Mouse (Mus musculus): ENCODE results near the gene Loxl4. TPM values are rescaled to one million over a fixed set of nuclear protein-coding genes. Genes with fewer than 3 reads are reported as not detected.

The Loxl4 gene
- total RNA-seq (2021), result 1 to 10 TPM; 1.5 to 3.9 TPM
- long read RNA-seq, experiment 1, partial matches to known transcripts, result 0 of 1 reads
- long read RNA-seq, experiment 1, other reads (novel, unspliced or antisense), result 0 of 1 reads
- long read RNA-seq, experiment 2, partial matches to known transcripts, result 0 of 2 reads
- long read RNA-seq, experiment 2, other reads (novel, unspliced or antisense), result 0 of 2 reads

GRCm38 (mm10) chr19:42612654-42613053 lies at the start of gene Loxl4:
Gene Loxl4, minus strand, starts transcription at chr19:42612813.
- peak within 1 kb of the TSS; percentile 77 for H3K27ac ChIP-seq
- intact Hi-C loops (cut with DNase I), result no loop called here
- peak; percentile 93 for DNase-seq
- H3K4me3 ChIP-seq, result peak within 1 kb of the TSS; percentile 78
- TF ChIP-seq CTCF (IDR thresholded peaks at IDR 0.05), result no peak

GRCm38 (mm10) chr19:42661430-42662164 lies 49.0 kb upstream of the Loxl4 start:
- peak; percentile 47 for TF ChIP-seq CTCF (IDR thresholded peaks at IDR 0.05)
- no peak for DNase-seq
- intact Hi-C loops (cut with DNase I), result no loop called here
- Histone ChIP-seq H3K4me3 (no peak overlapping the region), H3K27ac (peak overlapping the region; percentile 7; the same call in 1 of the 2 replicates)

GRCm38 (mm10) chr19:42660244-42660565 lies 47.6 kb upstream of the Loxl4 start:
- intact Hi-C loops (cut with DNase I), result no loop called here
- no peak overlapping the region for H3K4me3 ChIP-seq
- H3K27ac ChIP-seq, result peak overlapping the region; percentile 78
- peak; percentile 38 for DNase-seq
- no peak for TF ChIP-seq CTCF (IDR thresholded peaks at IDR 0.05)

GRCm38 (mm10) chr19:42659354-42660243 lies 47.0 kb upstream of the Loxl4 start:
- peak; percentile 87 for DNase-seq
- no peak for TF ChIP-seq CTCF (IDR thresholded peaks at IDR 0.05)
- intact Hi-C loops (cut with DNase I), result loop anchor here (10.0 kb wide), 1 partner anchor 215 kb away; no protein-coding TSS in a partner anchor
- Histone ChIP-seq H3K4me3 (no peak overlapping the region), H3K27ac (peak overlapping the region; percentile 78)

- H3K27ac ChIP-seq, result peak overlapping the region; percentile 78
- DNase-seq, result no peak
These were observed 46.0 kb upstream of the Loxl4 start for GRCm38 (mm10) chr19:42658435-42659135.

GRCm38 (mm10) chr19:42657769-42658168 lies 45.2 kb upstream of the Loxl4 start:
- DNase-seq, result peak; percentile 32
- no peak for TF ChIP-seq CTCF (IDR thresholded peaks at IDR 0.05)
- Histone ChIP-seq H3K4me3 (no peak overlapping the region), H3K27ac (peak overlapping the region; percentile 16; the same call in 1 of the 2 replicates)
- intact Hi-C loops (cut with DNase I), result loop anchor here (10.0 kb wide), 1 partner anchor 213 kb away; no protein-coding TSS in a partner anchor

More at GRCm38 (mm10) chr19:42658435-42659135, 46.0 kb upstream of the Loxl4 start:
- intact Hi-C loops (cut with DNase I), result loop anchor here (10.0 kb wide), 1 partner anchor 214 kb away; no protein-coding TSS in a partner anchor
- no peak overlapping the region for H3K4me3 ChIP-seq
- TF ChIP-seq CTCF (IDR thresholded peaks at IDR 0.05), result no peak

GRCm38 (mm10) chr19:42657306-42657705 lies 44.7 kb upstream of the Loxl4 start:
- Histone ChIP-seq H3K27ac (no peak overlapping the region), H3K4me3 (no peak overlapping the region)
- no peak for TF ChIP-seq CTCF (IDR thresholded peaks at IDR 0.05)
- DNase-seq, result no peak
- intact Hi-C loops (cut with DNase I), result loop anchor here (10.0 kb wide), 1 partner anchor 213 kb away; no protein-coding TSS in a partner anchor

GRCm38 (mm10) chr19:42655006-42655405 lies 42.4 kb upstream of the Loxl4 start:
- Histone ChIP-seq H3K4me3 (no peak overlapping the region), H3K27ac (no peak overlapping the region)
- intact Hi-C loops (cut with DNase I), result loop anchor here (10.0 kb wide), 1 partner anchor 210 kb away; no protein-coding TSS in a partner anchor
- DNase-seq, result peak; percentile 84
- TF ChIP-seq CTCF (IDR thresholded peaks at IDR 0.05), result peak; percentile 80

- no peak for DNase-seq
- intact Hi-C loops (cut with DNase I), result loop anchor here (5.0 to 10.0 kb wide), 2 partner anchors 66 to 208 kb away; no protein-coding TSS in a partner anchor
- peak; percentile 9; the same call in 1 of the 2 replicates for TF ChIP-seq CTCF (IDR thresholded peaks at IDR 0.05)
- Histone ChIP-seq H3K4me3 (no peak overlapping the region), H3K27ac (no peak overlapping the region)
These were observed 40.5 kb upstream of the Loxl4 start for GRCm38 (mm10) chr19:42653091-42653490.

- DNase-seq, result no peak
- Histone ChIP-seq H3K27ac (no peak overlapping the region), H3K4me3 (no peak overlapping the region)
- intact Hi-C loops (cut with DNase I), result loop anchor here (5.0 to 10.0 kb wide), 2 partner anchors 65 to 208 kb away; no protein-coding TSS in a partner anchor
- TF ChIP-seq CTCF (IDR thresholded peaks at IDR 0.05), result no peak
These were observed 39.8 kb upstream of the Loxl4 start for GRCm38 (mm10) chr19:42652425-42652824.

- intact Hi-C loops (cut with DNase I), result no loop called here
- no peak for DNase-seq
- Histone ChIP-seq H3K27ac (no peak overlapping the region), H3K4me3 (no peak overlapping the region)
- TF ChIP-seq CTCF (IDR thresholded peaks at IDR 0.05), result no peak
These were observed 27.6 kb upstream of the Loxl4 start for GRCm38 (mm10) chr19:42640211-42640610.

- no peak for DNase-seq
- no peak for TF ChIP-seq CTCF (IDR thresholded peaks at IDR 0.05)
- Histone ChIP-seq H3K27ac (peak overlapping the region; percentile 72), H3K4me3 (no peak overlapping the region)
- intact Hi-C loops (cut with DNase I), result no loop called here
These were observed 26.9 kb upstream of the Loxl4 start for GRCm38 (mm10) chr19:42639544-42639943.

Data from gastrocnemius, adult 2 months (tissue).